Mouse (Mus musculus): Measurements from ENCODE around the gene Hunk.

GRCm38 (mm10) chr16:90523894-90524293 is 138.1 kb downstream of the Hunk start:
- no peak for TF ChIP-seq CTCF (IDR thresholded peaks at IDR 0.05; ENCODE audit: control insufficient read depth, insufficient read depth, low read length)
- no peak for TF ChIP-seq POLR2A (IDR thresholded peaks at IDR 0.05; ENCODE audit: borderline replicate concordance, control insufficient read depth, low read depth, low read length)

All from bone marrow, adult 2 months (tissue).